In the genomic region with DNA sequence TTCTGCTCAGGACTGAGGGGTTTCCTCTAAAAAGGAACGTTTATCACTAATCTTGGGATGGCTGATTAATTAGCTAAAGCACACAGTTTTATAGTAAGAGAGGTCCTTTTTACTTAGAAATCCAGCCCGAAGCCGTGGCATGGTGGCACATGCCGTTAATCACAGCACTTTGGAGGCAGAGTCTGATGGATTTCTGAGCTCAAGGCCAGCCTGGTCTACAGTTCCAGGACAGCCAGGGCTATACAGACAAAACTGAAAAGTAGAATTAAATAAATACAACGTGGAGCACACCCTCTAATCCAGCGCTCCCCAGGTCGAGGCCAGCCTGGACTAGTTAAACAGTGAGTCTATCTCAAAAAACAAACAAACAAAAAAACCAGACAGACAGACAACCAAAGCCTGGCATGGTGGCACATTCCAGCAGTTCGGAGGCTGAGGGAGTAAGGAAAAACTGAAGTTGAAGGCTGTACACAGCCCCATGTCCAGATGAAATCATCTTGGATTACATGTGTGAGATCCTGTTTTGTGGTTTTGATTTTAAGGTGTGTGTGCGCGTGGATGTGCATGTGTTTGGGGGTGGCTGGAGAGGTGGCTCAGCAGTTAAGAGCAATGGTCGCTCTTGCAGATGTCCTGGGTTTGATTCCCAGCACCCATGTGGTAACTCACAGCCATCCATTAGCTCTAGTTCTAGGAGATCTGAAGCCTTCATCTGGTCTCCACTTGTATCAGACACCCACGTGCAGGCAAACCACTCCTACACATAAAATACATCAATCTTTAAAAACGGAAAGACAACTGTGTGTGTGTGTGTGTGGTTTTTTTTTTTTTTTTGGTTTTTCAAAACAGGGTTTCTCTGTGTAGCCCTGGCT, we compare ENCODE assay signal across 8 mouse cellular contexts. TPM values are rescaled to one million over a fixed set of nuclear protein-coding genes. Genes with fewer than 3 reads are reported as not detected.
A peak's percentile ranks its signal among the peaks of the same experiment; 100 is the strongest.
DNase-seq lines count a peak whose midpoint lies in the region; ATAC-seq and TF ChIP-seq lines count a peak whose summit lies in the region.

No protein-coding gene starts in this region.

- H3K4me3 ChIP-seq in left cerebral cortex, adult 2 months, result peak overlapping the region; percentile 33
- peak overlapping the region; percentile 33; the same call in 1 of the 2 replicates for H3K4me3 ChIP-seq in embryonic facial prominence, embryonic 12.5 days
- peak overlapping the region; percentile 38 for H3K4me3 ChIP-seq in intestine, embryonic 15.5 days (replicated peaks)
- H3K4me3 ChIP-seq in neural tube, embryonic 13.5 days, result peak overlapping the region; percentile 36

- no peak for TF ChIP-seq CTCF in left cerebral cortex, adult 2 months (IDR thresholded peaks at IDR 0.05)

- peak overlapping the region; percentile 51 for H3K4me2 ChIP-seq in embryonic facial prominence, embryonic 12.5 days (replicated peaks)
- peak overlapping the region; percentile 74 for H3K4me2 ChIP-seq in intestine, embryonic 15.5 days (replicated peaks)
- H3K4me2 ChIP-seq in neural tube, embryonic 13.5 days, result peak overlapping the region; percentile 59

- no peaks in the 10 kb centered on the region for H3K27me3 ChIP-seq in embryonic facial prominence, embryonic 12.5 days
- 0 out of 2 replicates have a peak, but pooled peaks cover 2% of the 10 kb centered on the region for H3K27me3 ChIP-seq in intestine, embryonic 15.5 days (replicated peaks)
- no peaks in the 10 kb centered on the region for H3K27me3 ChIP-seq in neural tube, embryonic 13.5 days

- H3K27ac ChIP-seq in left cerebral cortex, adult 2 months, result peak overlapping the region; percentile 76
- peak overlapping the region; percentile 93 for H3K27ac ChIP-seq in embryonic facial prominence, embryonic 12.5 days
- H3K27ac ChIP-seq in intestine, embryonic 15.5 days, result peak overlapping the region; percentile 90
- H3K27ac ChIP-seq in neural tube, embryonic 13.5 days (replicated peaks), result peak overlapping the region; percentile 92

- H3K9ac ChIP-seq in embryonic facial prominence, embryonic 12.5 days, result 0 out of 2 replicates have a peak overlapping the region, but pooled peaks have one; percentile 41
- peak overlapping the region; percentile 48; the same call in 1 of the 2 replicates for H3K9ac ChIP-seq in intestine, embryonic 15.5 days
- H3K9ac ChIP-seq in neural tube, embryonic 13.5 days, result peak overlapping the region; percentile 69

- ATAC-seq in embryonic facial prominence, embryonic 12.5 days (ENCODE audit: insufficient number of reproducible peaks, insufficient read depth, low FRiP score, low TSS enrichment), result no peak
- no peak for ATAC-seq in intestine, embryonic 15.5 days
- no peak; the same call in 1 of the 2 replicates for ATAC-seq in neural tube, embryonic 13.5 days (ENCODE audit: low read depth)

- intact Hi-C loops in left cerebral cortex, adult 2 months (cut with DNase I), result no loop called here

- H3K36me3 ChIP-seq in embryonic facial prominence, embryonic 12.5 days, result no peaks in the 10 kb centered on the region
- no peaks in the 10 kb centered on the region for H3K36me3 ChIP-seq in intestine, embryonic 15.5 days
- H3K36me3 ChIP-seq in neural tube, embryonic 13.5 days, result no peaks in the 10 kb centered on the region

- no peak for DNase-seq in left cerebral cortex, adult 2 months (ENCODE audit: extremely low spot score in 1 of 2, low spot score in 2 of 2)
- no peak for DNase-seq in left cerebral cortex, adult 18-20 months (ENCODE audit: low spot score in 2 of 2)
- no peak for DNase-seq in gastrocnemius, postnatal 10 days
- DNase-seq in ovary, postnatal 14 days (ENCODE audit: low spot score), result no peak
- no peak for DNase-seq in layer of hippocampus, adult 8-10 months (ENCODE audit: low spot score in 2 of 2)

- WGBS in embryonic facial prominence, embryonic 12.5 days, result 54% methylated on average over 13 of the region's 13 CpGs
- 46% methylated on average over 13 of the region's 13 CpGs for WGBS in intestine, embryonic 15.5 days
- 51% methylated on average over 13 of the region's 13 CpGs for WGBS in neural tube, embryonic 13.5 days

- H3K4me1 ChIP-seq in embryonic facial prominence, embryonic 12.5 days, result peaks cover 43% of the 10 kb centered on the region
- H3K4me1 ChIP-seq in intestine, embryonic 15.5 days (replicated peaks), result peaks cover 56% of the 10 kb centered on the region
- peaks cover 45% of the 10 kb centered on the region for H3K4me1 ChIP-seq in neural tube, embryonic 13.5 days (replicated peaks)

- no peaks in the 10 kb centered on the region for H3K9me3 ChIP-seq in embryonic facial prominence, embryonic 12.5 days
- no peaks in the 10 kb centered on the region for H3K9me3 ChIP-seq in intestine, embryonic 15.5 days
- no peaks in the 10 kb centered on the region for H3K9me3 ChIP-seq in neural tube, embryonic 13.5 days

RNA-seq across cellular contexts. Expression of a gene that starts 0.9 kb away (rescaled TPM):
- total RNA-seq in left cerebral cortex, adult 2 months (2021), result 10 to 100 TPM; 59.3 to 61.7 TPM
- total RNA-seq in left cerebral cortex, adult 18-20 months (2021), result 10 to 100 TPM; 61.3 to 67.9 TPM
- 109 and 113 TPM in 2 replicates for polyA plus RNA-seq in embryonic facial prominence, embryonic 12.5 days (2016; fragmentation: Nextera tagmentation; extraction: Ambion mirVana)
- 120 TPM in 2 replicates for polyA plus RNA-seq in intestine, embryonic 15.5 days (2015; fragmentation: Nextera tagmentation; extraction: Ambion mirVana)
- polyA plus RNA-seq in neural tube, embryonic 13.5 days (2015; fragmentation: Nextera tagmentation; extraction: Ambion mirVana), result 41.9 and 45.3 TPM in 2 replicates
- total RNA-seq in gastrocnemius, postnatal 10 days (2021), result 100 to 1,000 TPM; 189 to 213 TPM
- total RNA-seq in layer of hippocampus, adult 8-10 months (2022), result 10 to 100 TPM; 38.0 to 45.6 (median 40.2) TPM

RNA-seq across cellular contexts. Expression of a gene that starts 21.5 kb away (rescaled TPM):
- total RNA-seq in left cerebral cortex, adult 2 months (2021), result 1 to 10 TPM; 3.2 TPM
- total RNA-seq in left cerebral cortex, adult 18-20 months (2021), result 1 to 10 TPM; 2.7 to 3.1 TPM
- polyA plus RNA-seq in embryonic facial prominence, embryonic 12.5 days (2016; fragmentation: Nextera tagmentation; extraction: Ambion mirVana), result 36.3 and 37.7 TPM in 2 replicates
- 9.6 and 11.2 TPM in 2 replicates for polyA plus RNA-seq in intestine, embryonic 15.5 days (2015; fragmentation: Nextera tagmentation; extraction: Ambion mirVana)
- polyA plus RNA-seq in neural tube, embryonic 13.5 days (2015; fragmentation: Nextera tagmentation; extraction: Ambion mirVana), result 32.5 and 33.7 TPM in 2 replicates
- 1 to 10 TPM; 3.0 to 6.3 TPM for total RNA-seq in gastrocnemius, postnatal 10 days (2021)
- total RNA-seq in layer of hippocampus, adult 8-10 months (2022), result 1 to 10 TPM; 2.4 to 2.8 (median 2.6) TPM

RNA-seq across cellular contexts. Expression of a gene that starts 37.4 kb away (rescaled TPM):
- total RNA-seq in left cerebral cortex, adult 2 months (2021), result not detected
- not detected for total RNA-seq in left cerebral cortex, adult 18-20 months (2021)
- 4.0 and 5.5 TPM in 2 replicates for polyA plus RNA-seq in embryonic facial prominence, embryonic 12.5 days (2016; fragmentation: Nextera tagmentation; extraction: Ambion mirVana)
- polyA plus RNA-seq in intestine, embryonic 15.5 days (2015; fragmentation: Nextera tagmentation; extraction: Ambion mirVana), result 75.2 and 89.8 TPM in 2 replicates
- not detected in 2 replicates for polyA plus RNA-seq in neural tube, embryonic 13.5 days (2015; fragmentation: Nextera tagmentation; extraction: Ambion mirVana)
- not detected for total RNA-seq in gastrocnemius, postnatal 10 days (2021)
- 1 to 10 TPM in 1 of 4 experiments, not detected in 3; 1.5 TPM for total RNA-seq in layer of hippocampus, adult 8-10 months (2022)

RNA-seq across cellular contexts. Expression of a gene that starts 42.2 kb away (rescaled TPM):
- 10 to 100 TPM; 98.3 to 99.1 TPM for total RNA-seq in left cerebral cortex, adult 2 months (2021)
- 100 to 1,000 TPM; 104 to 115 TPM for total RNA-seq in left cerebral cortex, adult 18-20 months (2021)
- 144 and 146 TPM in 2 replicates for polyA plus RNA-seq in embryonic facial prominence, embryonic 12.5 days (2016; fragmentation: Nextera tagmentation; extraction: Ambion mirVana)
- 188 and 231 TPM in 2 replicates for polyA plus RNA-seq in intestine, embryonic 15.5 days (2015; fragmentation: Nextera tagmentation; extraction: Ambion mirVana)
- 161 and 170 TPM in 2 replicates for polyA plus RNA-seq in neural tube, embryonic 13.5 days (2015; fragmentation: Nextera tagmentation; extraction: Ambion mirVana)
- total RNA-seq in gastrocnemius, postnatal 10 days (2021), result 10 to 100 TPM; 75.4 to 81.8 TPM
- 100 to 1,000 TPM in 3 of 4 experiments, 10 to 100 TPM in 1; 89.2 to 111 (median 106) TPM for total RNA-seq in layer of hippocampus, adult 8-10 months (2022)

RNA-seq across cellular contexts. Expression of a gene that starts 42.9 kb away (rescaled TPM):
- 100 to 1,000 TPM; 137 to 148 TPM for total RNA-seq in left cerebral cortex, adult 2 months (2021)
- total RNA-seq in left cerebral cortex, adult 18-20 months (2021), result 100 to 1,000 TPM; 143 to 147 TPM
- polyA plus RNA-seq in embryonic facial prominence, embryonic 12.5 days (2016; fragmentation: Nextera tagmentation; extraction: Ambion mirVana), result 57.5 and 63.7 TPM in 2 replicates
- 43.6 and 43.7 TPM in 2 replicates for polyA plus RNA-seq in intestine, embryonic 15.5 days (2015; fragmentation: Nextera tagmentation; extraction: Ambion mirVana)
- 38.4 and 40.6 TPM in 2 replicates for polyA plus RNA-seq in neural tube, embryonic 13.5 days (2015; fragmentation: Nextera tagmentation; extraction: Ambion mirVana)
- total RNA-seq in gastrocnemius, postnatal 10 days (2021), result 10 to 100 TPM; 45.1 to 52.2 TPM
- total RNA-seq in layer of hippocampus, adult 8-10 months (2022), result 100 to 1,000 TPM in 2 of 4 experiments, 10 to 100 TPM in 2; 96.1 to 118 (median 107) TPM
